Mouse (Mus musculus): Measurements from ENCODE around the gene Sowahd. TPM values are rescaled to one million over a fixed set of nuclear protein-coding genes. Genes with fewer than 3 reads are reported as not detected.
A peak's percentile ranks its signal among the peaks of the same experiment; 100 is the strongest.

Gene Sowahd
- polyA plus RNA-seq (2015; fragmentation: Nextera tagmentation; extraction: Ambion mirVana) = 0.12 TPM in 1 of 2 replicates, not detected in the other

DNA sequence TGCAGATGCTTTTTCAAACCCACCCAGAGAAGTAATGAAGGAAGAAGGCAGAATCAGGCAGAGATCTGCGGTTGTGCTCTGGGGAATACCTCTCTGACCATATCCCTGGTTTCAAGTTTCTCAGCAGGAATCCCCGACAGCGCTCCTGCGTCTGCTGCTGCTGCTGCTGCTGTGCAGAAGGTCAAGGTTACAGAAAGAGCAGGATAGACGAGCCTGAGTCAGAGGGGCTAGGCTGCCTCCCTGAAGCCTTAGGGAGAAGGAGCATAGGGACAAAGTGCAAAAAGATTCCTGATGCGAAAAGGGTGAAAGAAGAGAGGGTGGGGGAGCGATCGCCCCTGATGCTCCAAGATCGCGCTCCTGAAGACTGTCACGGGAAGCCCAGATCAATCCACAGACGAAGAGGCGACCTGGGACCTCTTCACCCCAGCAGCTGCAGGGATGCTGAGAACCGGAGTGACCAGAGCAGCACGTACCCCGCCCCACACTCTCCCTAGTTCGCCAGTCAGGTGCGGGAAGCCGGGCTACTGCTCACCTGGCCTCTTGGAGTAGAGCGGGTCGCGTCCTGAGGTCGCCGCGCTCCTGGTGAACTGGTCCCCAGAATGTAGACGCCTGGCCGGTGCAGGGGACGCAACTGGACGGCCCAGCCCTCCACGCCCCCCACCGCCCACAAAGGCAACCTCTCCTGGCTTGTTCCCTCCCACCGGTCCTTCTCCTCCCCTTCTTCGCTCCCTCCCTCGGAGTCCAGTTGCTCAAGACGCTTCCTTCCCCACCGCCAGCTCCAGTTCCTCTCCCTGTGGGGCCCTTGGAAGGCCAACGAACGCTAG, at the start of gene Sowahd:
Sowahd (plus strand) TSS at position 780 of the 824 bp plus-strand sequence.
- H3K4me2 ChIP-seq (ENCODE audit: low read length) = peak within 1 kb of the TSS; percentile 81
- no peak within 1 kb of the TSS for H3K27ac ChIP-seq (ENCODE audit: low read length)
- H3K36me3 ChIP-seq (ENCODE audit: control insufficient read depth, insufficient read depth, low read length) = no peaks in the 10 kb centered on the region
- ATAC-seq = 0 out of 2 replicates have a peak, but pooled peaks have one; percentile 25
- H3K9me3 ChIP-seq (replicated peaks; ENCODE audit: control insufficient read depth, low read length, poor library complexity, severe bottlenecking) = no peaks in the 10 kb centered on the region
- H3K9ac ChIP-seq (ENCODE audit: low read depth, low read length) = peak within 1 kb of the TSS; percentile 44; the same call in 1 of the 2 replicates
- peaks cover 6% of the 10 kb centered on the region; the same call in 1 of the 2 replicates for H3K4me1 ChIP-seq (ENCODE audit: control insufficient read depth, insufficient read depth, low read length)
- 16% methylated on average over 36 of the region's 38 CpGs for WGBS
- H3K27me3 ChIP-seq (ENCODE audit: control insufficient read depth, insufficient read depth, low read depth, low read length) = peaks cover 14% of the 10 kb centered on the region
- peak within 1 kb of the TSS; percentile 44 for H3K4me3 ChIP-seq (ENCODE audit: low read depth, low read length)

DNA sequence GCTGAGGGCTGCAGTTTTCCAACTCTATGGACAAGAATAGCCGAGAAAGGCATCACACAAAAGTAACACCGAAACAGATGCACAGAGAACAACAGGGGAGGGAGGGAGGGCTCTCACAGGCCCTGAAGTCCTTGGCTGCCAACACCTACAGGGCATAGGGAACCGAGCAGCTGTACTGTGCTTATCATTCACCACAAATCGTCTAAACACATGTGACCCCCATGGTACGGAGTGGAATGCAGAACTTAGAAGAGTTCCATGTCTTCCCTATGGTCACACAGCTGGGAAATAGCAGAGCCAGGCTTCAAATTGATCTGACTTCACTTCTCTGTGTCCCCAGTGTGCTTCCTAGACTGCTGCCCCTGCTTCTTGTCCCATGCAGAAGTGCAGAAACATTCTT, 34.8 kb upstream of the Sowahd start:
- ATAC-seq = no peak
- Histone ChIP-seq H3K27me3 (ENCODE audit: control insufficient read depth, insufficient read depth, low read depth, low read length) (no peaks in the 10 kb centered on the region), H3K9me3 (replicated peaks; ENCODE audit: control insufficient read depth, low read length, poor library complexity, severe bottlenecking) (no peaks in the 10 kb centered on the region), H3K4me3 (ENCODE audit: low read depth, low read length) (no peak overlapping the region), H3K27ac (ENCODE audit: low read length) (no peak overlapping the region), H3K36me3 (ENCODE audit: control insufficient read depth, insufficient read depth, low read length) (no peaks in the 10 kb centered on the region), H3K4me2 (ENCODE audit: low read length) (no peak overlapping the region), H3K9ac (ENCODE audit: low read depth, low read length) (no peak overlapping the region), H3K4me1 (ENCODE audit: control insufficient read depth, insufficient read depth, low read length) (no peaks in the 10 kb centered on the region)
- 71% methylated on average over 5 of the region's 5 CpGs for WGBS

DNA sequence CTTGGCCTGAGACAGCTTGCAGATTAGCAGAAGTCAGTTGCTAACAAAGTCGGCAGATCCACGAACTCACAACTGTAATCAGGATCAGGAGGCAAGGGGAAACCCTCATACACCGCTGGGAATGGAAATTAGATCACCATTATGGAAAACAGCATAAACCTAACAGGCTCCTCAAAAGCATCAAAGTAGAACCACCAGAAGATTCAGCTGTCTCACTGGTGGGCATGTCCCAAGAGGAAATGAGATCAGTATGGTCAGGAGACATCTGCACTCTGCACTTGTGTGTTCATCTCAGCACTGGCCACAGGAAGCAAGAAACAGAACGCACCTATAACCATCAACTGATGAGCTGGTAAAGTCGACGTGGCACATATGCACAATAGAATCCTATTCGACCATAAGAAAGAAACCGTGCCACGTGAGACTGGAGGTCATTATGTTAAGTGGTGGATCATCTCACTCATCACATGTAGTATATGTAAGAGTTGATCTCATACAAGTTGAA, 30.4 kb upstream of the Sowahd start:
- 91% methylated on average over 9 of the region's 9 CpGs for WGBS
- H3K27me3 ChIP-seq (ENCODE audit: control insufficient read depth, insufficient read depth, low read depth, low read length) = no peaks in the 10 kb centered on the region
- H3K9ac ChIP-seq (ENCODE audit: low read depth, low read length) = no peak overlapping the region
- no peaks in the 10 kb centered on the region for H3K36me3 ChIP-seq (ENCODE audit: control insufficient read depth, insufficient read depth, low read length)
- H3K27ac ChIP-seq (ENCODE audit: low read length) = no peak overlapping the region
- no peak overlapping the region for H3K4me2 ChIP-seq (ENCODE audit: low read length)
- no peak overlapping the region for H3K4me3 ChIP-seq (ENCODE audit: low read depth, low read length)
- no peak for ATAC-seq
- no peaks in the 10 kb centered on the region for H3K4me1 ChIP-seq (ENCODE audit: control insufficient read depth, insufficient read depth, low read length)
- H3K9me3 ChIP-seq (replicated peaks; ENCODE audit: control insufficient read depth, low read length, poor library complexity, severe bottlenecking) = no peaks in the 10 kb centered on the region

DNA sequence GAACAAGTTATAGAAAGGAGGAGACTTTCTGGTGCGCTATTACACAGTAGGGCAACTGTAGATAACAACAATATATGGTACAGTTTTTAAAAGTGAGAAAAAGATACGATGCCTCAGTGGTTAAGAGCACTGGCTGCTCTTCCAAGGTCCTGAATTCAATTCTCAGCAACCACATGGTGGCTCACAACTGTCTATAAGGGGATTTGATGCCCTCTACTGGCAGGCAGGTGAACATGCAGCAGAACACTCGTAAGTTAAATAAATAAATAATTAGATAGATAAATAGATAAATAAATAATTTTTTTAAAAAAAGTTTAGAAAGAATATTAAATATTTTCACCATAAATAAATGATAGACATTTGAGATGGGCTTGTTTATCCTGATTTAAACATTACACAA, 29.6 kb upstream of the Sowahd start:
- Histone ChIP-seq H3K36me3 (ENCODE audit: control insufficient read depth, insufficient read depth, low read length) (no peaks in the 10 kb centered on the region), H3K9me3 (replicated peaks; ENCODE audit: control insufficient read depth, low read length, poor library complexity, severe bottlenecking) (no peaks in the 10 kb centered on the region), H3K27ac (ENCODE audit: low read length) (no peak overlapping the region), H3K4me1 (ENCODE audit: control insufficient read depth, insufficient read depth, low read length) (no peaks in the 10 kb centered on the region), H3K4me2 (ENCODE audit: low read length) (no peak overlapping the region), H3K9ac (ENCODE audit: low read depth, low read length) (no peak overlapping the region), H3K27me3 (ENCODE audit: control insufficient read depth, insufficient read depth, low read depth, low read length) (no peaks in the 10 kb centered on the region), H3K4me3 (ENCODE audit: low read depth, low read length) (no peak overlapping the region)
- ATAC-seq = no peak
- 63% methylated on average over 3 of the region's 3 CpGs for WGBS

DNA sequence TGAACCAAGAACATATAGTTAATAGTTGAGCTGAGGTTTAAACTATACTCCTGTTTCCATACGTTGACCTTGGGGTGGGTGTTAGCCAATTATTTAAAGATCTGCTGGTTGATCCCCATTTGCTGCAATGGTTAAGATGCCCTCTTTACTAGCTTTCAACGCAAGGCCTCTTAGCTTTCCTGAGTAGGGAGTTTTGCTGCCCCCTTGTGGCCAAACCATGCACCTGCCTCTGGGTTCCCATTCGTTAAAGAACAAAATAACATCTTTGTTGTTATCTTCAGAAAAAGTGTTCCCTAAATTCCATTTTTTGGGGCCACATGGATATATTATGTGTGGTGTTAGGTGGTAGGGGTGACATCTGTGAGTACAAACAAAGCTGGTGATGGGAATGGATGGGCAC, 26.0 kb upstream of the Sowahd start:
- Histone ChIP-seq H3K9ac (ENCODE audit: low read depth, low read length) (no peak overlapping the region), H3K36me3 (ENCODE audit: control insufficient read depth, insufficient read depth, low read length) (no peaks in the 10 kb centered on the region)
- no peak for ATAC-seq

DNA sequence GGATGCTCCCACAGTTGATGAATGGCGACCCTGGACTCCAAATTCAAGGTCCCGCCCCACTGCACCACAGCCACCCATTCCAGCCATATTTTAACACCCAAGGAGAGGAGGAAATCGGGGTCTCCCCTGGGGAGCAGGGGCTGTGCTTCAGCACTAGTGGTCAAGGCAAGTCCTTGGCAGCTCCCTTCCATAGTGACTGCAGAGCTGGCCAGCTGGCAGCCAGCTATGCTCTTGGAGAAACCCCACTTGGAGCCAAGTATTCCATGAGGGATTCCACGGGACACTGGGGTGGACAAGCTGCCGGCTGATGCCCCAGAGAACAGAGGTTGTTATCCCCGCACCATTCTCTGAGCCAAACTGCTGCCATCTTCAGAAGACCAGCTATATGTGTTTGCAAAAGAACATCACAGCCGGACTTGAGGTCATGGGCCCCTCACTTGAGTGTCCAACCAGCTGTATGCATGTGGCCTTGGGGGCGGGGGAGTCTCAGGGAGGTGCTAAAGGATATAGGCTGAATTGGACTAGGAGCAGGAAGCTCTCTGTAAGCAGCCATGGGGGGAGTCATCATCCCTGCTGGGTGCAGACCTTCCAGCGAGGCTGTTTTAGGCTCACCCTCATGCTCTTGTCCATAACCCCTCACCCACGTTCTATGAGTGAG, 24.9 kb upstream of the Sowahd start:
- ATAC-seq = no peak
- H3K4me3 ChIP-seq (ENCODE audit: low read depth, low read length) = no peak overlapping the region
- no peaks in the 10 kb centered on the region for H3K4me1 ChIP-seq (ENCODE audit: control insufficient read depth, insufficient read depth, low read length)
- H3K27ac ChIP-seq (ENCODE audit: low read length) = no peak overlapping the region
- no peaks in the 10 kb centered on the region for H3K36me3 ChIP-seq (ENCODE audit: control insufficient read depth, insufficient read depth, low read length)
- no peak overlapping the region for H3K4me2 ChIP-seq (ENCODE audit: low read length)
- WGBS = 80% methylated on average over 10 of the region's 10 CpGs
- no peak overlapping the region for H3K9ac ChIP-seq (ENCODE audit: low read depth, low read length)
- no peaks in the 10 kb centered on the region for H3K27me3 ChIP-seq (ENCODE audit: control insufficient read depth, insufficient read depth, low read depth, low read length)
- H3K9me3 ChIP-seq (replicated peaks; ENCODE audit: control insufficient read depth, low read length, poor library complexity, severe bottlenecking) = no peaks in the 10 kb centered on the region

More for the DNA sequence above, 26.0 kb upstream of the Sowahd start:
- WGBS = 12% methylated on average over 3 of the region's 3 CpGs
- H3K4me3 ChIP-seq (ENCODE audit: low read depth, low read length) = no peak overlapping the region
- H3K27me3 ChIP-seq (ENCODE audit: control insufficient read depth, insufficient read depth, low read depth, low read length) = no peaks in the 10 kb centered on the region
- no peaks in the 10 kb centered on the region for H3K4me1 ChIP-seq (ENCODE audit: control insufficient read depth, insufficient read depth, low read length)
- no peak overlapping the region for H3K27ac ChIP-seq (ENCODE audit: low read length)
- no peak overlapping the region for H3K4me2 ChIP-seq (ENCODE audit: low read length)
- H3K9me3 ChIP-seq (replicated peaks; ENCODE audit: control insufficient read depth, low read length, poor library complexity, severe bottlenecking) = no peaks in the 10 kb centered on the region

DNA sequence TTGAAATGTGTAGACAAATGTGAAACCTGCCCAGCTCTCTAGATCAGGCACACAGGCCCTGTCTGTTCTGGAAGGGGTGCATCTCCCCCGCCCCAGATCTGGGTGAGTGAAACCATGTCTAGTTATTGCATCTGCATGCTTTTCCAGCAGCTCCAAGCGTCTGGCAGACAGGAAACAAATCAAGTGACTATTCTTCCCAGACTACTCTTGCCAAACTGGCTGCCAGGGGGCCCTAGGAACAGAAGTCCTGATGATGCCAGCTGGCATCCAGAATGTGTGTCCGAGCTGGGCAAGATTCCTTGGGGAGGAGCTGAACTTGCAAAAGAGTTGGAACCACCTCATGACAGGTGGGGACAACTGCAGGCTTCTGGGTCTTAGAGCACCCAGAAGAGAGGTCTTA, 20.3 kb upstream of the Sowahd start:
- no peak for ATAC-seq
- H3K27ac ChIP-seq (ENCODE audit: low read length) = no peak overlapping the region
- H3K9ac ChIP-seq (ENCODE audit: low read depth, low read length) = no peak overlapping the region
- H3K9me3 ChIP-seq (replicated peaks; ENCODE audit: control insufficient read depth, low read length, poor library complexity, severe bottlenecking) = no peaks in the 10 kb centered on the region
- no peak overlapping the region for H3K4me3 ChIP-seq (ENCODE audit: low read depth, low read length)
- no peak overlapping the region for H3K4me2 ChIP-seq (ENCODE audit: low read length)
- no peaks in the 10 kb centered on the region for H3K27me3 ChIP-seq (ENCODE audit: control insufficient read depth, insufficient read depth, low read depth, low read length)
- no peaks in the 10 kb centered on the region for H3K4me1 ChIP-seq (ENCODE audit: control insufficient read depth, insufficient read depth, low read length)
- no peaks in the 10 kb centered on the region for H3K36me3 ChIP-seq (ENCODE audit: control insufficient read depth, insufficient read depth, low read length)
- WGBS = 71% methylated on average over 3 of the region's 3 CpGs

GRCm38 (mm10) chrX:37042726-37043125, 5.9 kb upstream of the Sowahd start:
- Histone ChIP-seq H3K4me1 (ENCODE audit: control insufficient read depth, insufficient read depth, low read length) (no peaks in the 10 kb centered on the region), H3K27ac (ENCODE audit: low read length) (no peak overlapping the region), H3K4me2 (ENCODE audit: low read length) (no peak overlapping the region), H3K9ac (ENCODE audit: low read depth, low read length) (no peak overlapping the region), H3K9me3 (replicated peaks; ENCODE audit: control insufficient read depth, low read length, poor library complexity, severe bottlenecking) (no peaks in the 10 kb centered on the region), H3K27me3 (ENCODE audit: control insufficient read depth, insufficient read depth, low read depth, low read length) (peaks cover 4% of the 10 kb centered on the region; the same call in 1 of the 2 replicates), H3K36me3 (ENCODE audit: control insufficient read depth, insufficient read depth, low read length) (no peaks in the 10 kb centered on the region), H3K4me3 (ENCODE audit: low read depth, low read length) (no peak overlapping the region)
- ATAC-seq = no peak
- WGBS = 18% methylated on average over 9 of the region's 9 CpGs
